Mouse (Mus musculus): ENCODE measurements at regions not wholly inside any gene's neighbourhood (a gene's known extent, or its start where the extent isn't known, plus 50 kb on each side); places are given as distances from the start of the nearest gene placed in this dataset.
A peak's percentile ranks its signal among the peaks of the same experiment; 100 is the strongest.
"Not testable (repeated sequence)": the region's sequence is repeated elsewhere in the genome, so short reads cannot be mapped to it uniquely, and the experiment has no call there.

GRCm38 (mm10) chr3:54540540-54541080, 152.0 kb upstream of the Supt20 start:
- no peak for DNase-seq (ENCODE audit: extremely low spot score, low read depth, low spot score)

- no peak for DNase-seq (ENCODE audit: extremely low spot score, low read depth, low spot score)
These were observed 151.2 kb upstream of the Supt20 start for GRCm38 (mm10) chr3:54541389-54541788.

GRCm38 (mm10) chr3:54545393-54545792, 147.2 kb upstream of the Supt20 start:
- DNase-seq (ENCODE audit: extremely low spot score, low read depth, low spot score): no peak

GRCm38 (mm10) chr3:54551908-54552307, 140.7 kb upstream of the Supt20 start:
- DNase-seq (ENCODE audit: extremely low spot score, low read depth, low spot score): no peak

GRCm38 (mm10) chr3:54555954-54556353, 136.7 kb upstream of the Supt20 start:
- DNase-seq (ENCODE audit: extremely low spot score, low read depth, low spot score): no peak

GRCm38 (mm10) chr3:54559053-54559452, 133.6 kb upstream of the Supt20 start:
- no peak for DNase-seq (ENCODE audit: extremely low spot score, low read depth, low spot score)

GRCm38 (mm10) chr3:54559527-54559926, 133.1 kb upstream of the Supt20 start:
- no peak for DNase-seq (ENCODE audit: extremely low spot score, low read depth, low spot score)

- DNase-seq (ENCODE audit: extremely low spot score, low read depth, low spot score): peak; percentile 37
These were observed 132.3 kb upstream of the Supt20 start for GRCm38 (mm10) chr3:54560056-54560922.

- no peak for DNase-seq (ENCODE audit: extremely low spot score, low read depth, low spot score)
These were observed 125.3 kb upstream of the Supt20 start for GRCm38 (mm10) chr3:54567329-54567728.

- DNase-seq (ENCODE audit: extremely low spot score, low read depth, low spot score): no peak
These were observed 124.5 kb upstream of the Supt20 start for GRCm38 (mm10) chr3:54568096-54568495.

GRCm38 (mm10) chr3:54570501-54570900, 122.1 kb upstream of the Supt20 start:
- no peak for DNase-seq (ENCODE audit: extremely low spot score, low read depth, low spot score)

- DNase-seq (ENCODE audit: extremely low spot score, low read depth, low spot score): no peak
These were observed 114.8 kb upstream of the Supt20 start for GRCm38 (mm10) chr3:54577851-54578250.

GRCm38 (mm10) chr3:54579425-54579824, 113.2 kb upstream of the Supt20 start:
- no peak for DNase-seq (ENCODE audit: extremely low spot score, low read depth, low spot score)

- DNase-seq (ENCODE audit: extremely low spot score, low read depth, low spot score): no peak
These were observed 112.3 kb upstream of the Supt20 start for GRCm38 (mm10) chr3:54580339-54580738.

- DNase-seq (ENCODE audit: extremely low spot score, low read depth, low spot score): not testable (repeated sequence)
These were observed 106.8 kb upstream of the Supt20 start for GRCm38 (mm10) chr3:54585781-54586180.

- peak; percentile 58 for DNase-seq (ENCODE audit: extremely low spot score, low read depth, low spot score)
These were observed 105.2 kb upstream of the Supt20 start for GRCm38 (mm10) chr3:54587127-54587995.

- DNase-seq (ENCODE audit: extremely low spot score, low read depth, low spot score): no peak
These were observed 104.4 kb upstream of the Supt20 start for GRCm38 (mm10) chr3:54588198-54588597.

GRCm38 (mm10) chr3:54589976-54590375, 102.6 kb upstream of the Supt20 start:
- DNase-seq (ENCODE audit: extremely low spot score, low read depth, low spot score): no peak

- no peak for DNase-seq (ENCODE audit: extremely low spot score, low read depth, low spot score)
These were observed 101.4 kb upstream of the Supt20 start for GRCm38 (mm10) chr3:54591160-54591559.

- no peak for DNase-seq (ENCODE audit: extremely low spot score, low read depth, low spot score)
These were observed 100.5 kb upstream of the Supt20 start for GRCm38 (mm10) chr3:54592064-54592463.

GRCm38 (mm10) chr3:54592655-54593428, 99.8 kb upstream of the Supt20 start:
- no peak for DNase-seq (ENCODE audit: extremely low spot score, low read depth, low spot score)
